Mouse (Mus musculus) frontal cortex, postnatal 36 days (tissue): ENCODE measurements at regions not wholly inside any gene's neighbourhood (a gene's known extent, or its start where the extent isn't known, plus 50 kb on each side); places are given as distances from the start of the nearest gene placed in this dataset.

ENCODE experiments used
- DNase-seq, 2 experiments: peaks; one replicate each; pipeline ENCODE4 v3.0.0; 2022; ENCODE audit warnings: low spot score in 2 of 2

DNA sequence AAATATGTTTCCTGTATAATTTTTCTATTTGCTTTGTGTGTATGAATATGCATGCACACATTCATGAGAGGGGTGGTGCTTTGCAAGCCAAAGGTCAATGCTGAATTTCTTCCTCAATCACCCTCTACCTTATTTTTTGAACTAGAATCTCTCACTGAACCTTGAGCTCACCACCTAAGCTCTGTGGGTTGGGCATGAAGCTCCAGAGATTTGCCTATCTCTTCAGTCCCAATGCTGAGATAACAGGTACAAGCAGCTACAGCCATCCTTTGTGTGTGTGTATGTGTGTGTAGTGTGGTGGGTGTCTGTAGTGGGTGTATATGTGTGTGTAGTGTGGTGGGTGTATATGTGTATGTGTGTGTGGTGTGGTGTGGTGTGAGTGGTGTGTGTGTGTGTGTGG, 295.7 kb upstream of the Cited2 start:
- DNase-seq = no peak

GRCm38 (mm10) chr10:17428315-17428714, 294.7 kb upstream of the Cited2 start:
- no peak for DNase-seq

DNA sequence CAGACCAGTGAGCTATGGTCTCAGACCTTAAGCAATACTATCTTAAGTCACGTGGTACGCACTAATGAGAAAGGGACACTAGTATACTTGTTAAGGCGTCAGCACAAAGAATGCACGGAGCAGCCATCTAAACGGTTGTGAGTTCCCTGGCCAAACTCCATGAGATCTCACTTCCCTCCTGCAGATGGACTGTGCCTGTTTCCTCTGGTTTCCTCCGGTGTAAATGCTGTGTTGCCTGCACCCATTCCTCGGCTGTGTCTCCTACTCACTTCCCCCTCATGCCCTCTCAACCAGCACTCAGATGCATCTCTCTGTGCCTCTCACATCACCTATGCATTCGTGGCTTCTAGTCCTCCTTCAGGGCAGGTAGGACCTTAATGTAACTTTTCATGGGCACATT, 291.9 kb upstream of the Cited2 start:
- no peak for DNase-seq

DNA sequence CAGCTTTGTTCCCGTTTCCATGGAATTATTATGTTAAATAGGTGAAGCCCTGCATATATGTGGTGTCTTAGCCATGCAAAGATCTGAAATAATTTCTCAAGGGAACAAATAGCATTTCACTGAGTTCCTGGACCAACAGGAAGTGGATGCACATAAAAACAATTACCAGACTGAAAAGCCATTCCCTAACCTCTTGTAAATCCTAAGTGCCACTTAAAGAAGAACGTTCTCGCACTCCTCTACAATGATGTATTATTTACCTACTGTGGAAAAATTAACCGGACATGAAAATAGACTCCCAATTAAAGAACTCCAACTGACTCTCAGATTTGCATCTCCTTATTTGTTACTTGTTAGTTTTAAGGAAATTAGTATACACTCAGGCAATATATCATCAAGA, 288.9 kb upstream of the Cited2 start:
- DNase-seq = no peak

- no peak for DNase-seq
Measured at GRCm38 (mm10) chr10:17450240-17450639, 272.8 kb upstream of the Cited2 start.

- DNase-seq = no peak
Measured at GRCm38 (mm10) chr10:17470880-17471279, 252.1 kb upstream of the Cited2 start.

DNA sequence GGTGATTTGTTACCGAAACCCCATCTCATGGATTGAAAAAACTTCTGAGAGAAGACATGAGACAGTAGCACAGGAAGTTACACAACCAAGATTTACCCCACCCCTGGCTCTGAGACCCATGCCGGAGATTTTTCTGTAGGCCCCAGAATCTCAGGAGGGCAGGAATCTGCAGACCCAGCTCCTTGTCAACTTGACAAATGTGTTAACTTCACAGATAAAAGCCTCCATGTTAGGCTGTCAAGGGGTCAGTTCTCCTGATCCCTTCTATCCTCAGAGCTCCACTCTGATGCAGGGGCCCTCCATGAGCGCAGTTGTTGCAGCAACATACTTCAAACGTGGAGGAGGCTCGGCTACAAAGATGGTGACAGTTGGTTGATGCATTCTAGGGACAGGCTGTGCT, 250.5 kb upstream of the Cited2 start:
- no peak for DNase-seq

DNA sequence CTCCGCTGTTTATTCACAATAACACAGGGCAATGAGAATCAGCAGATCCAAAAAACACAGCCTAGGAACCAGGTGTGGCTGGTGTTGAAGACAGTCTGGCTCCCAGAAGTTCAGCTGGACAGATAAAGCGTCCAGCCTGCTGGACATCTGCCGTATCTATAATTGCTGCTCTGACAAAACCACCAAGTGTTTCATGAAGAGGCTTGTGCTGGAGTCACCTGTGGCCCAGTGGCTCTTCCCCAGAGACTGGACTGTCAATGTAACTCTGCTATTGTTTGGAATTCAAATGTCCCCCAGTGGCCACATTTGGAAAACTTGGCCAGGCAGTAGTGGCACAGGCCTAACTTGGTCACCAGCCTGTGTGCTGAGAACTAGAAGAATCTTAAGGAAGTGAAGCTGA, 247.0 kb upstream of the Cited2 start:
- no peak for DNase-seq

DNA sequence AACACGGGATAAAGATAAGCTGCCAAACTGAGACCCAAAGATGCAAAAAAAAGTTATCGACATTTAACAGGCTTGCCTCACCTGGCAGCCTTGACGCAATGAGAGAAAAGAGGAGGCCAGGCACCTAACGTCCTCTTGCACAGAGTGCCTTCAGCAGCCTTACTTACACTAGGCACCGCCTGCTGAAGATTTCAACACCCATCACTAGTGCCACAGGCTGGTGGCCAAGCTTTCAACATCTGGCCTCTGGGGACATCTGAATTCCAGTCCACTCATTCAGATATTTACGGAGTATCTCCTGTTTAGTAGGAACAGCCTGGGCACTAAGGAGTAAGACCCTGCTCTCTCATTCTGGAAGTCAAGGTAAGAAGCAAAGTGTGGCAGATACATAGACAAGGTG, 246.3 kb upstream of the Cited2 start:
- DNase-seq = no peak

DNA sequence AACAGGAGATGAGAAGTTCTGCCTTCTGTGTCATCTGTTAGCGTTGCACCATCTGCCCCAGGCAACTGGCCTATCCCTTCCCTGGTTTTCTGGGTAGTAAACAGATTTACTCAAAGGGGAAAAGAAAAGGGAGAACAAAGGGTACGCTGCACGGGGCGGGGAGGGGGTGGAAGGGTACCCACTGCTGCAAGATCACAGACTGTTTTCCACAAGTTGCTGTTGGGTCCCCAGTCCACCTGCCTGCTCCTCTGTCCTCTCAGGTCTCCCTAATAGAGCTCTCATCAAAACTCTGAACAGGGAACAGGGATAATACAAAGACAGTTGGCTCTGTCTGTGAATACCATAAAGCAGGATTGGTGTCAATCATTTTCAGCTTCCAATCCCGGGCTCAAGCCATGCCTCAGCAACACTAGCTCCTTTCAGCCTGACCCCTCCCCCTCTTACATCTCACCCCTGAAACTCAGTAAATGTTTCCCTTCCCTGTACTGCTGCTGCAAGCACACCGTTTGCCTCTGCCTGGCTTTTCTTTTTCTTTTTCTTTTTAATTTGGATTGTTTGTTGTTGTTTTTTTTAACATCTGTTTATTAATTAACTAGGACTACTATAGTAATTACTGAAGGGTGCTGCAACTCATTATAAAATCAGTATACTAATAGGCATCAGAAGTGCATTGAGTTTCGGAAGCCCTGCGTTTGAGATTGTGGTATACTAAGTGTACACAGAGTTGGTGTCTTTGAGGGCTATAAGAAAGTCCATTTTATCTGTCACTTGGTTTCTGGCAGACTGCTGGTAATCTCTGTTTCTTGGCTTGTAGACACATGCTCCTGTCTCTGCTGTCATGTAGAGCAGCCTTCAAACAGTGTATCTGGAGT, 244.0 kb upstream of the Cited2 start:
- no peak for DNase-seq

DNA sequence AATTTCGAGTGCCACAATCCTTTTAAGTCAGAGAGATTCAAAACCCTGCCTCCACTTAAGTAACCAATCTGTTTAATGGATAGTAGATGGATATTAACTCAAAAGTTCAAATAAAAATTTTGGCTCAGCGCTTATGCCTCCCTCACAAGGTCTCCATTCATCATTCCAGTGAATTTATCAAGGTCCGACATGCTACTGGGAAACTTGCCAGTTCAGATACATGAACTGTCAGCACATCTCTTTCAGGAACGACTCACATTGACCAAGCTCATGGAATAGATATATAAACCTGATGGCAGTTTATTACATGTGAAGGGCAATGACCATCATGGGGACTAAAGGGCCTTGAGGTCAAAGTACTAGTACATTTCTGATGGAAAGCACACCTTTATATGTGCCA, 240.3 kb upstream of the Cited2 start:
- DNase-seq = no peak

GRCm38 (mm10) chr10:17485049-17485449, 238.0 kb upstream of the Cited2 start:
- no peak for DNase-seq

DNA sequence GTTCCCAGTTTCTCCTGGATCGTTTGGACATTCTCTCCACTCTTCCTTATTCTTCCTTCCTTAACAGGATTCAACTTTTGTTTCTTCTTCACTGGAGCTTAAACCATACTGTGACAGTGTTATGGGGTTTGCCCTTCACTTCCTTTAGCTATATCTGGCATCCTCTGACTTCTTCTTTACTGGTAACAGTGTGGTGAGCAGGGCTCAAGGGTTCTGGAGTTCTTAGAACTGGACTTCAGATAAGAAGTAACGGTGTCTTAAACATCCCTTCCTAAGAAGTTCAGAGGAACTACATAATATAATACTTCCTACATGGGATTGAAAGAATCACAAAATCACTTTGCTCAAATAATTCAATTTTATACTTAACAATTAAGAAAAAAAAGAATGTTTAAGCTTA, 237.5 kb upstream of the Cited2 start:
- no peak for DNase-seq

DNA sequence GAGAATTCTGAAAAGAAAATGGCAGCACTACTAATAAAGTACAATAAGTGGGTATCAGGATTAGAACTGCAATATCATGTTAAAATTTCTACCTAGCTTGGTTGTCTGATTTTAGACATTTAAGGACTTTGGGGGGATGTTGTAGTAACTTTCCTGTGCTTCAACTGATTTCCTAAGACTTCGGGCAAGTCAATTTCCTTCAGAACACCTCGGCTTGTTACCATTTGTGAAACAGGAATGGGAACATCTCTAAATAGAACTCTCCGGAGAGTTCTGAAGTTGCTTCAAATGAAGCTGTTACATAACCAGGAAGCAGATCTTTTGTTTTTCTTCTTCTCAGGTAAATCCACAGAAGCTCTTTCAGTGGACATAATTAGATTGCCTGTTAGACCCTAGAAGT, 237.0 kb upstream of the Cited2 start:
- no peak for DNase-seq

DNA sequence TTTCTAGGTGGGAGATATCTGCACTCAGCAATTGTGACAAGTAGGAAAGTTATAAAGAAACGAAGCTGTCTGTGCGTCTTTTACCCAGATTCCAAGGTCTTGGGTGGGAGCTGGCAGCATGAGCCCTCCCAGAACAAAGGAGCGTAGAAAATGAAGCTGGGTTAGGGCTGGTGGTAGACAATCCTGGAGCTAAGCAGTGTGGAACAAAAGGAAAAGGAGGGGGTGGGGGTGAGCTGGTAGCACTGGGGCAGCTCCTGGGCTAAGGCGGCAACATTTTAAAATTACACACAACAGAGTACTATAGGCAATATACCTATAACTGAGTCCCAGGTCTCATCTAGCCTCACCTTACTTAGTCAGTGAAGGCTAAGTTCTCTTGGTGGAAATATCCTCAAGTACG, 235.6 kb upstream of the Cited2 start:
- DNase-seq = no peak

DNA sequence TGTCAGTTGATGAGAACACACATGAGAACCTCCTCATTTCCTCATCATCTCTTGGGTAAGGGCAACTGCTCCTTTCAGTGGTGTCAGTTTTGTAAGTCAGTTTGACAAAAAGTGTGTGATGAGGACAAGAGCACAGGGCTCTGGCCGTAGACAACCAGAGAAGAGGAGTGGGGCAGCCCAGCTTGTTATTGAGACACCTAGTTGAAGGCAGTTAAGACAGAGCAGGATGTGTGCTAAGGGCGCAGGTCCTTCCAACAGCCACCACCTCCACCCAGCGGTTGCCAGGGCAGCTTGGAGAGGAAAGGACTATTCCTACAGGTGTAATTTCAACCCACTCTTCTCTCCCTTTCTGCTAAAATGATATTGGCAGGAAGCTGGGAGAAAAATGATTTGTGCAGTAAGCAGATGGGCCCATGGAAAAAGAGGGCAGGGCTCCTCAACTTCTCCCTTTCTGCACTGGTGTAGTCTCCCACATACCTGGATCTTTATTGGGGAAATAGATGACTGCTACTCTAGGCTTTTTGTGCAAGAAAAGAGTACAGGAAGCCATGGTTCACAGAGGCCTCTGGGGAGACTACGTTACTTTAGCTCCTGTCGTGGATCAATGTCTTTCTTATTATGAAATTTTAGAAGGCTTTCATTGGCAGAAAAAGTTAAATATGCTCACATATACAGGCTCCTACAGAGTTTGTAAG, 231.3 kb upstream of the Cited2 start:
- DNase-seq = no peak

- DNase-seq = no peak
Measured at GRCm38 (mm10) chr10:17493137-17493536, 229.9 kb upstream of the Cited2 start.

DNA sequence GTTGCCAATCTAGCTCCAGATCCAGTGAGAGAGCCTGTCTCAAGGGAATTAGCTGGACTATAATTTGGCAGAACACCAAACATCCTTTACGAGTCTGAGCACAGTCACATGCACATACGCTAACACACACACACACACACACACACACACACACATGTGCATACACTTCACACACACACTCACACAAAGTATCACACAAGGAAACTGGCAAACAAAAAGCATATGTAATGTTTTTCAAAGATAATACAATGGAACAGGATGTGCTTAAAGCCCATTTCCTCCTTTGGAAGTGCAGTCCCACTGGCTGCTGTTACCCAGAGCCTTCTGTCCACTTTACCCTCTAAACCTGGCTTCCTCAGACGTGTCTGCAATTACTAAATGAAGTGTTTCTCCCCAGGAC, 226.2 kb upstream of the Cited2 start:
- no peak for DNase-seq

DNA sequence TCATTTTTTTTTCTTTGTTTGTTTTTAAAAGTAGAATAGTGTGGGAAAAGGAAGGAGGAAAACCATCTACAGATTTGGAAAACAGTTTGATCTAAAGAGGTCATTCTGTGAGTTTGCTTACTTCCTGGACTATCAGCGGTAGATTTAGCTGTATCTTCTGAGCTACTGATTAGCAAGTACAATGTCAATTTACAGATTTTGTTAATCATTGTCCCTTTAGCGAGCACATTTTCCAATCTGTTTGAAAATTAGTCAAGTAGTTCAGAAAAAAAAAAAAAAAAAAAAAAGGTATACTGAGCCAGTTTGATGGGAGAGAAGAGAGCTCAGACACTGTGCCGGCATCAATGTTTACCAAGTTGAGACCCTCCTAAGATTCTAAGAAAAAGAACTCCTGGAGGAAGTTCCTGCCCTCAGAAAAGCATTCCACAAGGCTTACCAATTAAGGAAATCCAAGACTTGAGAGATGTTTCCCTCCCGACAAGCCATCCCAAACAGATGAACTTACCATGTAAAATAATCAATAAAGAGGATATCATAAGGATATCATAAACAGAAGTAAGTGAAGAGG, 212.3 kb upstream of the Cited2 start:
- no peak for DNase-seq

GRCm38 (mm10) chr10:17511779-17512335, 211.2 kb upstream of the Cited2 start:
- no peak for DNase-seq

- DNase-seq = no peak
Measured at GRCm38 (mm10) chr10:17512487-17512886, 210.5 kb upstream of the Cited2 start.

DNA sequence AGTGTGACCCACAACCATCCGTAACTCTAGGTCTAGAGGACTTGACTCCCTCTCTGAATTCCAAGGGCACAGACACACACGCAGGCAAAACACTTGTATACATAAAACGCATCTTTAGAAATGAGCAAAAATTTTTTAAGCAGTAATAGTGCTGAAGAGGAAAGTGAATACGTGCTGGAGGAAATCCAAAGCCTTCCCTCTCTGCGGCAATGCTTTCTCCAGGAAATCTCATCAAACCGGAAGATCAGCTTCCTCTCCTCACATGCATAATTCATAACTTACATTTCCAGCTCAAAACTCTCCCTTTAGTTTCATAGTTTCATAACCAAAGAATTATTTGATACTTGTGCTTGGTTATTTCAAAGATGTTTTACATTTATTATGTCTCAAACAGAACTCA, 209.3 kb upstream of the Cited2 start:
- DNase-seq = no peak

GRCm38 (mm10) chr10:17516068-17516467, 206.9 kb upstream of the Cited2 start:
- no peak for DNase-seq
